Mouse (Mus musculus) embryonic facial prominence, embryonic 11.5 days (tissue): ENCODE data around the gene B4galnt1. TPM values are rescaled to one million over a fixed set of nuclear protein-coding genes. Genes with fewer than 3 reads are reported as not detected.

Experiments used
- ATAC-seq: fragments of 200-750 bp; cut with Nextera tagmentation; replicated peaks from 2 replicates; pipeline ENCODE4 v1.8.0; 2017; ENCODE audit warnings: low read depth; ENCODE audit not compliant: insufficient number of reproducible peaks, low FRiP score, low TSS enrichment
- DNase-seq: peaks from one replicate; pipeline ENCODE4 v3.0.0-alpha.2; 2015; ENCODE audit warnings: low spot score
- H3K27ac ChIP-seq: fragments of 300-500 bp; sonication (generic); replicated peaks from 2 replicates; pipeline ENCODE4 v1.5.1; 2014; ENCODE audit warnings: mild to moderate bottlenecking, low read depth, low read length, control low read depth
- H3K27me3 ChIP-seq: fragments of 300-500 bp; sonication (generic); 2 replicates; pipeline ENCODE4 v1.6.1; 2014; ENCODE audit warnings: mild to moderate bottlenecking, low read length, moderate library complexity, mixed read lengths; ENCODE audit not compliant: control insufficient read depth, insufficient read depth
- H3K36me3 ChIP-seq: fragments of 300-500 bp; sonication (generic); replicated peaks from 2 replicates; pipeline ENCODE4 v1.6.1; 2014; ENCODE audit warnings: low read depth, mild to moderate bottlenecking, low read length, moderate library complexity, mixed read lengths; ENCODE audit not compliant: control insufficient read depth, insufficient read depth
- H3K4me1 ChIP-seq: fragments of 300-500 bp; sonication (generic); 2 replicates; pipeline ENCODE4 v1.6.1; 2014; ENCODE audit warnings: low read length, mixed read lengths; ENCODE audit not compliant: control insufficient read depth, insufficient read depth
- H3K4me2 ChIP-seq: fragments of 300-500 bp; sonication (generic); 2 replicates; pipeline ENCODE4 v1.6.1; 2014; ENCODE audit warnings: low read depth, mild to moderate bottlenecking, control low read depth, low read length, moderate library complexity
- H3K4me3 ChIP-seq: fragments of 300-500 bp; sonication (generic); 2 replicates; pipeline ENCODE4 v1.5.1; 2014; ENCODE audit warnings: low read depth, low read length, control low read depth
- H3K9ac ChIP-seq: fragments of 300-500 bp; sonication (generic); replicated peaks from 2 replicates; pipeline ENCODE4 v1.6.1; 2014; ENCODE audit warnings: mild to moderate bottlenecking, control low read depth, low read length
- H3K9me3 ChIP-seq: fragments of 300-500 bp; sonication (generic); replicated peaks from 2 replicates; pipeline ENCODE4 v1.6.1; 2016; ENCODE audit warnings: mild to moderate bottlenecking, low read length, inconsistent platforms, mixed read lengths; ENCODE audit not compliant: control insufficient read depth
- WGBS: fragments of 180-500 bp; shearing (Covaris S2); extraction: QIAGEN DNeasy Blood & Tissue Kit; methylation state at CpG from one replicate; pipeline ENCODE4 v1.1.7; 2014; 5-methylcytosine and 5-hydroxymethylcytosine counted together
- polyA plus RNA-seq: library from polyadenylated mRNA; unstranded; fragments of >200 nt; fragmentation: Nextera tagmentation; extraction: Ambion mirVana; gene quantifications from 2 replicates; pipeline ENCODE4 v1.2.1, GENCODE M21; 2014

Gene B4galnt1
- polyA plus RNA-seq, 1 experiment from 2014 or later, result 4.9 TPM

- peak overlapping the region; percentile 84; the same call in 1 of the 2 replicates for H3K27ac ChIP-seq
- peaks cover 6% of the 10 kb centered on the region for H3K4me1 ChIP-seq
- H3K27me3 ChIP-seq, result no peaks in the 10 kb centered on the region
- ATAC-seq (no peak), DNase-seq (no peak)
- H3K9ac ChIP-seq, result peak overlapping the region; percentile 89
- H3K4me3 ChIP-seq, result peak overlapping the region; percentile 76
- no peaks in the 10 kb centered on the region for H3K9me3 ChIP-seq
- no peaks in the 10 kb centered on the region; the same call in 1 of the 2 replicates for H3K36me3 ChIP-seq
- 46% methylated on average over 10 of the region's 10 CpGs for WGBS
- H3K4me2 ChIP-seq, result peak overlapping the region; percentile 96
These were observed 22.5 kb downstream of the B4galnt1 start for GRCm38 (mm10) chr10:127187371-127188078.

DNA sequence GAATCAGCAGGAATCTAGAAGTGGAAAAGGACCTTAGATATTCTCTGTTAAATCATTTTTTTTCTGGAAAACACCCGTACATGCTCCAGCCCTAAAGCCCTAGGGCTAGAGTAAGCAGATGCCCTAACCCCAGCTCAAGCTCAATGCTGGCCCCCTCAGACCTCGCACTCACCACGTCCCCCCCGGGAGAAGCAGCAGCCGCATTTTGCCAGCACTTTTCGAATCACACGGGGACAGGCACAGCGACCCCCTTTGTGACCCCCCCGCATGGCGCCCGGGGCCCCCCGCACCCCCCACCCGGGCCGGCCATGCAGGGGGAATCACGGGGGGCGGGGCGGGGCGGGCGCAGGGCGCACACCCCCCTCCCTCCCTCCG, 23.0 kb downstream of the B4galnt1 start:
- Histone ChIP-seq H3K36me3 (no peaks in the 10 kb centered on the region; the same call in 1 of the 2 replicates), H3K4me3 (peak overlapping the region; percentile 76), H3K4me1 (peaks cover 6% of the 10 kb centered on the region), H3K27me3 (no peaks in the 10 kb centered on the region), H3K9ac (peak overlapping the region; percentile 89), H3K27ac (peak overlapping the region; percentile 84), H3K9me3 (no peaks in the 10 kb centered on the region), H3K4me2 (peak overlapping the region; percentile 96)
- DNase-seq (peak; percentile 23), ATAC-seq (no peak)
- 0% methylated on average over 18 of the region's 21 CpGs for WGBS

GRCm38 (mm10) chr10:127188465-127189115, 23.6 kb downstream of the B4galnt1 start:
- peak overlapping the region; percentile 89 for H3K9ac ChIP-seq
- DNase-seq (peak; percentile 92), ATAC-seq (peak; percentile 87)
- H3K4me1 ChIP-seq, result peaks cover 6% of the 10 kb centered on the region
- peak overlapping the region; percentile 84 for H3K27ac ChIP-seq
- peak overlapping the region; percentile 96 for H3K4me2 ChIP-seq
- no peaks in the 10 kb centered on the region; the same call in 1 of the 2 replicates for H3K36me3 ChIP-seq
- peak overlapping the region; percentile 76 for H3K4me3 ChIP-seq
- WGBS, result 1% methylated on average over 44 of the region's 46 CpGs
- H3K9me3 ChIP-seq, result no peaks in the 10 kb centered on the region
- H3K27me3 ChIP-seq, result no peaks in the 10 kb centered on the region

- ATAC-seq, result no peak
These were observed 24.2 kb downstream of the B4galnt1 start for GRCm38 (mm10) chr10:127189116-127189650.

GRCm38 (mm10) chr10:127189651-127190381, 24.8 kb downstream of the B4galnt1 start, which contains the start of gene Arhgef25:
TSS of gene Arhgef25 (minus strand) at chr10:127190083.
- Histone ChIP-seq H3K9me3 (no peaks in the 10 kb centered on the region), H3K27ac (peak within 1 kb of the TSS; percentile 84), H3K9ac (peak within 1 kb of the TSS; percentile 89), H3K4me1 (peaks cover 3% of the 10 kb centered on the region), H3K27me3 (no peaks in the 10 kb centered on the region), H3K4me3 (peak within 1 kb of the TSS; percentile 76), H3K4me2 (peak within 1 kb of the TSS; percentile 96), H3K36me3 (no peaks in the 10 kb centered on the region; the same call in 1 of the 2 replicates)
- ATAC-seq, result 0 out of 2 replicates have a peak, but pooled peaks have one; percentile 4
- WGBS, result under 1% methylated on average over 35 of the region's 35 CpGs
- DNase-seq, result peak; percentile 48

More at GRCm38 (mm10) chr10:127189116-127189650, 24.2 kb downstream of the B4galnt1 start:
- no peaks in the 10 kb centered on the region for H3K27me3 ChIP-seq
- WGBS, result under 1% methylated on average over 26 of the region's 26 CpGs
- H3K4me2 ChIP-seq, result peak overlapping the region; percentile 96
- no peaks in the 10 kb centered on the region; the same call in 1 of the 2 replicates for H3K36me3 ChIP-seq
- peaks cover 3% of the 10 kb centered on the region for H3K4me1 ChIP-seq
- peak overlapping the region; percentile 76 for H3K4me3 ChIP-seq
- H3K9me3 ChIP-seq, result no peaks in the 10 kb centered on the region
- DNase-seq, result peak; percentile 49
- H3K9ac ChIP-seq, result peak overlapping the region; percentile 89
- H3K27ac ChIP-seq, result peak overlapping the region; percentile 84

- Histone ChIP-seq H3K9me3 (no peaks in the 10 kb centered on the region), H3K4me1 (peaks cover 3% of the 10 kb centered on the region), H3K27ac (peak overlapping the region; percentile 84), H3K9ac (0 out of 2 replicates have a peak overlapping the region, but pooled peaks have one; percentile 19), H3K4me3 (peak overlapping the region; percentile 7; the same call in 1 of the 2 replicates), H3K36me3 (no peaks in the 10 kb centered on the region; the same call in 1 of the 2 replicates), H3K4me2 (peak overlapping the region; percentile 96), H3K27me3 (no peaks in the 10 kb centered on the region)
- DNase-seq (no peak), ATAC-seq (no peak)
- 34% methylated on average over 14 of the region's 14 CpGs for WGBS
These were observed 25.6 kb downstream of the B4galnt1 start for GRCm38 (mm10) chr10:127190398-127191190.
